Mouse (Mus musculus) stomach, postnatal 0 days (tissue): ENCODE data around the gene Alox12e. TPM values are rescaled to one million over a fixed set of nuclear protein-coding genes. Genes with fewer than 3 reads are reported as not detected.
A peak's percentile ranks its signal among the peaks of the same experiment; 100 is the strongest.

ENCODE experiments used
- ATAC-seq: fragments of 200-750 bp; cut with Nextera tagmentation; 2 replicates; pipeline ENCODE4 v1.8.0; 2017; ENCODE audit not compliant: low FRiP score, low TSS enrichment
- DNase-seq: peaks from one replicate; pipeline ENCODE4 v3.0.0-alpha.2; 2016; ENCODE audit warnings: low spot score
- H3K27ac ChIP-seq: fragments of 300-500 bp; sonication (generic); replicated peaks from 2 replicates; pipeline ENCODE4 v1.5.1; 2014; ENCODE audit warnings: mild to moderate bottlenecking, control low read depth
- H3K27me3 ChIP-seq: fragments of 300-500 bp; sonication (generic); 2 replicates; pipeline ENCODE4 v1.6.1; 2014; ENCODE audit warnings: low read length; ENCODE audit not compliant: control insufficient read depth, insufficient read depth
- H3K36me3 ChIP-seq: fragments of 300-500 bp; sonication (generic); 2 replicates; pipeline ENCODE4 v1.6.1; 2014; ENCODE audit warnings: low read length, mixed read lengths; ENCODE audit not compliant: control insufficient read depth, insufficient read depth
- H3K4me1 ChIP-seq: fragments of 300-500 bp; sonication (generic); replicated peaks from 2 replicates; pipeline ENCODE4 v1.6.1; 2014; ENCODE audit warnings: antibody characterized with exemption; ENCODE audit not compliant: control insufficient read depth, insufficient read depth
- H3K4me2 ChIP-seq: fragments of 300-500 bp; sonication (generic); replicated peaks from 2 replicates; pipeline ENCODE4 v1.6.1; 2014; ENCODE audit warnings: low read depth, mild to moderate bottlenecking, control low read depth, moderate library complexity
- H3K4me3 ChIP-seq: fragments of 300-500 bp; sonication (generic); 2 replicates; pipeline ENCODE4 v1.5.1; 2014; ENCODE audit warnings: low read depth, low read length, control low read depth
- H3K9ac ChIP-seq: fragments of 300-500 bp; sonication (generic); 2 replicates; pipeline ENCODE4 v1.6.1; 2014; ENCODE audit warnings: mild to moderate bottlenecking, low read length, control low read depth, mixed read lengths
- H3K9me3 ChIP-seq: fragments of 300-500 bp; sonication (generic); 2 replicates; pipeline ENCODE4 v1.6.1; 2016; ENCODE audit warnings: low read length; ENCODE audit not compliant: control insufficient read depth
- CTCF ChIP-seq: IDR thresholded peaks from 2 replicates; pipeline ENCODE4 v1.5.1; 2016; ENCODE audit warnings: antibody characterized with exemption, low read depth, mild to moderate bottlenecking, moderate library complexity
- EP300 ChIP-seq: optimal IDR thresholded peaks from 2 replicates; pipeline ENCODE3; 2016; ENCODE audit warnings: antibody characterized with exemption
- WGBS: fragments of 180-500 bp; shearing (Covaris S2); extraction: QIAGEN DNeasy Blood & Tissue Kit; methylation state at CpG from one replicate; pipeline ENCODE4 v1.1.7; 2014; 5-methylcytosine and 5-hydroxymethylcytosine counted together
- polyA plus RNA-seq: library from polyadenylated mRNA; unstranded; fragments of >200 nt; fragmentation: Nextera tagmentation; extraction: Ambion mirVana; gene quantifications from 2 replicates; pipeline ENCODE4 v1.2.1, GENCODE M21; 2015

The Alox12e gene
- polyA plus RNA-seq, 1 experiment from 2014 or later: 0.05 TPM

DNA sequence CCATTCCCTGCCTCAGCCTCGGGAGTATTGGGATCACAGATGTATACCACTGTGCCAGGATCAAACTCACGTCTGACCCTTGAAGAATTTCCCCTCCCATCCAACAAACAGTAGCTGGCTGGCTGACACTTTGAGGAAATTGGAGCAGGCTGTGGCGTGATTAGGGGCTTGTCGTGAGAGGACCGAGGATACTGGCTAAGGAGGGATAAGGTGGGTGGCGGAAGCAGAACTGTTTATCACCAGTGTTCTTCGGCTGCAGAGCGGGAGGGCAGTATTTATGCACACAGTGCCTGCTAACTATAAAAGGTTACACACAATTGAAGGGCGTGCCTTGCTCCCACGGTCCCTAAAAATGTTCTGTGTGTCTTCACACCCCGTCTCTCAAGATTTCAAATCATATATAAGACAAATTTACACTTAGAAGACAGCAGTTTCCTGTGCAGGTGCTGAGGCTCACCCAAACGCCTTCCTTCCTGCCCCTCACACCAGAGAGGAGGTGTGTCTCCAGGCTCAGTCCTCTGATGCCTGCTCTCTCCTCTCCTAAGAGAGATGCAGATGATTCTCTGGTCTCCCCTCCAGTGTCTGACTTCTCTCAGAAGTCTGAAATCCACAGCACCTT is 24.5 kb downstream of the Alox12e start:
- no peak for DNase-seq
- H3K9me3 ChIP-seq: no peaks in the 10 kb centered on the region
- H3K4me1 ChIP-seq: no peaks in the 10 kb centered on the region
- no peak overlapping the region for H3K4me2 ChIP-seq
- no peaks in the 10 kb centered on the region for H3K36me3 ChIP-seq
- no peaks in the 10 kb centered on the region for H3K27me3 ChIP-seq
- no peak overlapping the region for H3K27ac ChIP-seq
- no peak for ATAC-seq
- no peak overlapping the region for H3K9ac ChIP-seq
- no peak overlapping the region for H3K4me3 ChIP-seq
- 17% methylated on average over 12 of the region's 12 CpGs for WGBS
- TF ChIP-seq EP300 (no peak), CTCF (no peak)

DNA sequence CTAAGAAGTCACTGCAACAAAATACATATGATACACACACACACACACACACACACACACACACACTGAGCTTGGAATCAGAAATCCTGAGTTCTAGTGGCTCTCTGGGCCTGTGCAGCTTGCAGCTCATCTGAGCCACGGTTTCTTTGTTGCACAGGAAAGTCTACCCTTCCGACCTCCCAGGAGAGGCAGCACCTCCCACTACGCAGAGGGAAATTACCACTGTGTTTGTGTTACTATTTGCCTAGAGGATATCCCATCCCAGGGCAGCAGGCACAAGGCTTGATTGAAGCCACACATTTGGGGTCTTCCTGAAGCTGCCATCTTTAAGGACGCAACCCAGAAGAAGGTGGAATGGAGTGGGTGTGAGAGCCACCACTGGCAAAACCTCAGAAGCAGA is 25.0 kb downstream of the Alox12e start:
- H3K27ac ChIP-seq: no peak overlapping the region
- ATAC-seq (no peak), DNase-seq (no peak)

DNA sequence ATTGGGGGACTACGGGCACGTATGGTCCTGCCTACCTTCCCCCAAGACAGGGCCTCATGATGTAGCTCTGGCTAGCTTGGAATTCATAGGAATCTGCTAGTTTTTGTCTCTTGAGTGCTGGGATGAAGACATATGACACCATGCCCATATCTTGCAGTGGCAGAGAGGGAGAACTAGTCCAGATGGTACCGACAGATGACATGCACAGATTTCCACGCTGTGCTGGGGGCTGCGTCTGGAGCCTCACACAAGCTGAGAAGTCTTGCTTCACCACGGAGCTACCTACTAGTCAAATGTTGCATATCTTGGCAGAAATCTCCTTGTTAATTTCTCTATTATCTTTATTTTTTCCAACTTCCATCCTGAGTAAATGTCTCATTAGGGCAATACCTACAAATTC is 28.5 kb downstream of the Alox12e start:
- 87% methylated on average over 6 of the region's 6 CpGs for WGBS
- Histone ChIP-seq H3K27me3 (no peaks in the 10 kb centered on the region), H3K27ac (no peak overlapping the region), H3K4me3 (no peak overlapping the region), H3K4me2 (no peak overlapping the region), H3K4me1 (no peaks in the 10 kb centered on the region), H3K36me3 (no peaks in the 10 kb centered on the region), H3K9me3 (no peaks in the 10 kb centered on the region), H3K9ac (no peak overlapping the region)
- ATAC-seq (no peak), DNase-seq (no peak)
- no peak for TF ChIP-seq EP300
- TF ChIP-seq CTCF: no peak

More for the DNA sequence above, 25.0 kb downstream of the Alox12e start:
- TF ChIP-seq EP300 (no peak), CTCF (no peak)
- H3K9ac ChIP-seq: no peak overlapping the region
- no peaks in the 10 kb centered on the region for H3K9me3 ChIP-seq
- no peak overlapping the region for H3K4me2 ChIP-seq
- 34% methylated on average over 4 of the region's 4 CpGs for WGBS
- H3K27me3 ChIP-seq: no peaks in the 10 kb centered on the region
- H3K36me3 ChIP-seq: no peaks in the 10 kb centered on the region
- no peaks in the 10 kb centered on the region for H3K4me1 ChIP-seq
- H3K4me3 ChIP-seq: no peak overlapping the region

GRCm38 (mm10) chr11:70291235-70291634 is 31.2 kb downstream of the Alox12e start:
- H3K9ac ChIP-seq: no peak overlapping the region
- TF ChIP-seq EP300 (no peak), CTCF (no peak)
- H3K4me2 ChIP-seq: no peak overlapping the region
- no peak overlapping the region for H3K4me3 ChIP-seq
- H3K9me3 ChIP-seq: no peaks in the 10 kb centered on the region
- no peak overlapping the region for H3K27ac ChIP-seq
- H3K27me3 ChIP-seq: no peaks in the 10 kb centered on the region
- H3K36me3 ChIP-seq: no peaks in the 10 kb centered on the region
- WGBS: 71% methylated on average over 6 of the region's 6 CpGs
- ATAC-seq (no peak), DNase-seq (no peak)
- H3K4me1 ChIP-seq: no peaks in the 10 kb centered on the region

- 29% methylated on average over 6 of the region's 6 CpGs for WGBS
- Histone ChIP-seq H3K4me1 (no peaks in the 10 kb centered on the region), H3K4me3 (no peak overlapping the region), H3K36me3 (no peaks in the 10 kb centered on the region), H3K27me3 (no peaks in the 10 kb centered on the region), H3K9ac (no peak overlapping the region), H3K4me2 (no peak overlapping the region), H3K9me3 (no peaks in the 10 kb centered on the region), H3K27ac (no peak overlapping the region)
- TF ChIP-seq EP300 (no peak), CTCF (no peak)
- no peak for ATAC-seq
- DNase-seq: peak; percentile 21
Observed at GRCm38 (mm10) chr11:70289236-70289635, 33.2 kb downstream of the Alox12e start.

GRCm38 (mm10) chr11:70288102-70288501 is 34.3 kb downstream of the Alox12e start:
- H3K36me3 ChIP-seq: no peaks in the 10 kb centered on the region
- no peak overlapping the region for H3K9ac ChIP-seq
- no peak overlapping the region for H3K27ac ChIP-seq
- H3K4me2 ChIP-seq: no peak overlapping the region
- no peaks in the 10 kb centered on the region for H3K27me3 ChIP-seq
- no peak overlapping the region for H3K4me3 ChIP-seq
- ATAC-seq (0 out of 2 replicates have a peak, but pooled peaks have one; percentile 56), DNase-seq (no peak)
- 63% methylated on average over 10 of the region's 10 CpGs for whole genome bisulfite sequencing
- no peaks in the 10 kb centered on the region for H3K9me3 ChIP-seq
- no peaks in the 10 kb centered on the region for H3K4me1 ChIP-seq
- TF ChIP-seq EP300 (no peak), CTCF (no peak)
